Mouse (Mus musculus) heart, embryonic 11.5 days (tissue): Measurements from ENCODE around the gene Raph1. TPM values are rescaled to one million over a fixed set of nuclear protein-coding genes. Genes with fewer than 3 reads are reported as not detected.

Experiments used
- ATAC-seq: fragments of 200-750 bp; cut with Nextera tagmentation; replicated peaks from 2 replicates; pipeline ENCODE4 v1.8.0; 2017; ENCODE audit warnings: moderate library complexity; ENCODE audit not compliant: insufficient number of reproducible peaks, low FRiP score, low TSS enrichment
- H3K27ac ChIP-seq: fragments of 300-500 bp; sonication (generic); 2 replicates; pipeline ENCODE4 v1.5.1; 2014; ENCODE audit warnings: mild to moderate bottlenecking, low read depth, low read length
- H3K27me3 ChIP-seq: fragments of 300-500 bp; sonication (generic); 2 replicates; pipeline ENCODE4 v1.6.1; 2014; ENCODE audit warnings: mild to moderate bottlenecking, low read length, mixed read lengths; ENCODE audit not compliant: control insufficient read depth, insufficient read depth
- H3K36me3 ChIP-seq: fragments of 300-500 bp; sonication (generic); 2 replicates; pipeline ENCODE4 v1.6.1; 2014; ENCODE audit warnings: mild to moderate bottlenecking, low read length, moderate library complexity, mixed read lengths; ENCODE audit not compliant: control insufficient read depth, insufficient read depth
- H3K4me1 ChIP-seq: fragments of 300-500 bp; sonication (generic); 2 replicates; pipeline ENCODE4 v1.6.1; 2014; ENCODE audit warnings: low read length; ENCODE audit not compliant: control insufficient read depth, insufficient read depth
- H3K4me2 ChIP-seq: fragments of 300-500 bp; sonication (generic); 2 replicates; pipeline ENCODE4 v1.6.1; 2014; ENCODE audit warnings: mild to moderate bottlenecking, moderate library complexity
- H3K4me3 ChIP-seq: fragments of 300-500 bp; sonication (generic); 2 replicates; pipeline ENCODE4 v1.5.1; 2014; ENCODE audit warnings: low read depth, low read length
- H3K9ac ChIP-seq: fragments of 300-500 bp; sonication (generic); 2 replicates; pipeline ENCODE4 v1.6.1; 2014; ENCODE audit warnings: mild to moderate bottlenecking, low read depth, low read length, moderate library complexity
- H3K9me3 ChIP-seq: fragments of 300-500 bp; sonication (generic); replicated peaks from 2 replicates; pipeline ENCODE4 v1.6.1; 2016; ENCODE audit warnings: low read length; ENCODE audit not compliant: control insufficient read depth
- whole genome bisulfite sequencing: fragments of 180-500 bp; shearing (Covaris S2); extraction: QIAGEN DNeasy Blood & Tissue Kit; methylation state at CpG from one replicate; pipeline ENCODE4 v1.1.7; 2014; ENCODE audit not compliant: insufficient replicate concordance; 5-methylcytosine and 5-hydroxymethylcytosine counted together
- polyA plus RNA-seq: library from polyadenylated mRNA; unstranded; fragments of >200 nt; fragmentation: Nextera tagmentation; extraction: Ambion mirVana; gene quantifications from 2 replicates; pipeline ENCODE4 v1.2.1, GENCODE M21; 2014

Gene Raph1
- polyA plus RNA-seq, 1 experiment from 2014 or later, result 66.0 TPM

DNA sequence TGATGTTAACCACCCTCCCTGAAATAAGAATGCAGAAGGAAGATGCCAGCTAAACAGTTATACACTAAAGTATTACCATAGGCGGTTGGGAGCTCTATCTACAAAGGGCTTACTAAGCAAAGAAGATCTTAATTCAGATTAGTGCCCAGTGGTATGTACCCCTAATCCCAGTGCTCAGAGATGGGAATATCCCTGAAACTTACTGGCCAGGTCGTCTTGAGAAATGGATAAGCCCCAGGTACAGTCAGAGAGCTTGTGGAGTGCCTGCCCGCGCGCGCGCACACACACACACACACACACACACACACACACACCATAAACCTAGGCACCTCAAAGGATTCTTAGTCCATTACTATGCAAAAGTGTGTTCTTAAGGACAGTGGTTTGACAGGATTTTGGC, 2.8 kb upstream of the Raph1 start:
- peaks cover 17% of the 10 kb centered on the region for H3K4me1 ChIP-seq
- 86% methylated on average over 7 of the region's 7 CpGs for WGBS
- H3K27ac ChIP-seq, result no peak overlapping the region
- no peak for ATAC-seq
- H3K4me2 ChIP-seq, result no peak overlapping the region
- no peaks in the 10 kb centered on the region for H3K27me3 ChIP-seq
- H3K9ac ChIP-seq, result no peak overlapping the region
- no peaks in the 10 kb centered on the region for H3K36me3 ChIP-seq
- H3K4me3 ChIP-seq, result no peak overlapping the region
- no peaks in the 10 kb centered on the region for H3K9me3 ChIP-seq

DNA sequence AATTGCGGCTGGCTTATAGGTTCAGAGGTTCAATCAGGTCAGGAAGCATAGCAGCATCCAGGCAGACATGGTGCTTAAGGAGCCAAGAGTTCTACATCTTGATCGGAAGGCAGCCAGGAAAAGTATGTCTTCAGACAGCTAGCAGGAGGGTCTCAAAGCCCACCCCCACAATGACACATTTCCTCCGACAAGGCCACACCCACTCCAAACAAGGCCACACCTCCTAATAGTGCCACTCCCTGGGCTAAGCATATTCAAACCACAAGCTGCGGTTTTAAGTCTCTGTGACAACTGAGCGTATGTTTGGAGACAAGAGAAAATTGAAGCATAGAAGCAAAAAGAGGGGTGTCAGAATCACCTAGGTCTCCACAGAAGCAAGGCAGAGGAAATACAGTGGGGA, 2.3 kb upstream of the Raph1 start:
- no peak overlapping the region for H3K9ac ChIP-seq
- no peaks in the 10 kb centered on the region for H3K36me3 ChIP-seq
- no peak for ATAC-seq
- H3K9me3 ChIP-seq, result no peaks in the 10 kb centered on the region
- WGBS, result 47% methylated on average over 5 of the region's 5 CpGs
- H3K4me1 ChIP-seq, result peaks cover 18% of the 10 kb centered on the region
- no peaks in the 10 kb centered on the region for H3K27me3 ChIP-seq
- H3K27ac ChIP-seq, result no peak overlapping the region
- H3K4me2 ChIP-seq, result no peak overlapping the region
- H3K4me3 ChIP-seq, result no peak overlapping the region

DNA sequence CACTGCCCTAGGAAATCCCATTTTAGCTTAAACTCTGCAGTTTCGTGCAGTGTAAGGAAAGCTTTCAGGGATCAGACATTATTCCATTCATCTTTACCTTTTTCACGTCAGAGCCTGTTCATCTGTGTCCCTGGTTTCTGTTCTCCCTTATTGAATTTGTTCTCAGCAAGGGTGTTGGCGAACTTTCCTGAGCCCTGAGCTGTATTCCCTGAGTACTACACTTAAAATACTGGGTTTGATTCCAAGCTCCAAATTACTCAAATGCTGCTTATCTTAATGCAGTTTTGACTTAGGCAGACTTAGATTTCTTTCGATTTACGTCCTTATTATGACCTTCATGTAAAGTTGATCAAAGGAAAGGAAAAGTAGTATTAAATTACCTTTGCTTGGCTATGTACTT, 417 bp upstream of the Raph1 start:
- peak overlapping the region; percentile 100 for H3K4me3 ChIP-seq
- 21% methylated on average over 5 of the region's 5 CpGs for WGBS
- H3K27me3 ChIP-seq, result no peaks in the 10 kb centered on the region
- H3K27ac ChIP-seq, result peak overlapping the region; percentile 97
- no peaks in the 10 kb centered on the region for H3K9me3 ChIP-seq
- ATAC-seq, result no peak
- H3K4me1 ChIP-seq, result peaks cover 11% of the 10 kb centered on the region; the same call in 1 of the 2 replicates
- H3K4me2 ChIP-seq, result peak overlapping the region; percentile 79
- H3K36me3 ChIP-seq, result no peaks in the 10 kb centered on the region
- peak overlapping the region; percentile 98 for H3K9ac ChIP-seq

DNA sequence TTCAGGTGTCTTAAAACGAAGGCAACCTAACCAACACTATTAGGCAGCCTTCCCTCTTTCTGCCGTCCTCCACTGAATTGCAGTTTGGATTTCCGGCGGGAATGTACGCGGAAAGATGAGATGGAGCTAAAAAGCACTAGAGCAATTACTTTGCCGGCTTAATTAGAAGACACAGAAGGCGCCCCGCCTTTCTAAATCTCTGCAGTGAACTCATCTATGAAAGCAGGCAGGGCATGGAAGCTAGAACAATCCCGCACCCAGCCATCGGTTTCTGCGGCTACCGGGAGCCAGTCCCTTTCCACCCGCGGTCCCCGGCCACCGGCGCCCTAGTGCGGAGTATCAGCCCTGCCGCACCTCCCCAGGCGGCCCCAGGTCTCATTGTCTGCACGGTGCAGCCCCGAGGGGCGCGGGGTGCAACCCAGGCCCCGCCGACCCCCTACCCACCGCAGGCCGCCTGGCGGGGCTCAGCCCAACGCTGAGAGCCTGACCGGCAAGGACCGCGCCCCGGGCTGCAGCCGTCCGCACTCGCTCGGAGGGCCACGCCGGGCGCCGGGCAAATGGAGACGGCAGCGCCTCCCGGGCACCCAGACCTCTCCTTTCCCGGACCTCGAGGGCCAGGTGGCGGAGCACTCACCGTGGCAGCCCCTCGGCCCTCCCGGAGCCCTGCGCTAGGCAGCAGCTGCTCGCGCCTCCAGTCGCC, 823 bp downstream of the Raph1 start:
- H3K27ac ChIP-seq, result peak overlapping the region; percentile 97
- peak overlapping the region; percentile 100 for H3K4me3 ChIP-seq
- WGBS, result under 1% methylated on average over 45 of the region's 56 CpGs
- H3K4me2 ChIP-seq, result peak overlapping the region; percentile 79
- peaks cover 2% of the 10 kb centered on the region; the same call in 1 of the 2 replicates for H3K9me3 ChIP-seq
- peaks cover 5% of the 10 kb centered on the region; the same call in 1 of the 2 replicates for H3K36me3 ChIP-seq
- peak overlapping the region; percentile 98 for H3K9ac ChIP-seq
- ATAC-seq, result peak; percentile 67
- H3K27me3 ChIP-seq, result no peaks in the 10 kb centered on the region
- peaks cover 8% of the 10 kb centered on the region; the same call in 1 of the 2 replicates for H3K4me1 ChIP-seq

DNA sequence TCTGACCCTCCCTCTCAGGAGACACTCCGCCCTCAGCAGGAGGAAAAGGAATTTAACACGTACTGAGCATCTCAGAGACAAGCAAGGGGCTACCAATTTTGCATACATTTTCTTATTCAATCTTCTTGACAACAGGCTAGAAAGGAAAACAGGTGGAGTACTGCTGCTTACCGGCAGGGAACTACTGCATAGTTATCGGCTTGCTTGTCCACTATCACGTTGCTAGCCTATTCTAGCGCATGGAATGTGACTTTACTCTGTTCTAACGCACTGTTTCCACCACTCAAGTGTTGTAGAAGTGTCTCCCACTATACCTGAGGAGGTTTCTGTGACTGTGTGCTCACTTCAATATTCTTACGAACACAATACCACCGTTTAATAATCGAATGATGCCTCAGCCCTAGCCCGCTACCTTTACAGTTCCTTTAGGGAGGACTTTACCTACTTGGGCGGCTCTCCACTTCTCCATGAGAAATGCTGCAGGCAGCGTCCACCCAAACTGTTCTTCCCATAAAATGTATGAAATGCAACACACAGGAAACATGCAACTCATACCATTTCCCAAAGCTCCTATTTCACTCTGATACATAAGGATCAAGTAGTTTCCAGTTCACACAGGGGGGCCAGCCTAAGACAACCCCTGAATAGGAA, 1.5 kb downstream of the Raph1 start:
- H3K27ac ChIP-seq, result peak overlapping the region; percentile 97
- peaks cover 11% of the 10 kb centered on the region; the same call in 1 of the 2 replicates for H3K36me3 ChIP-seq
- ATAC-seq, result no peak
- peaks cover 5% of the 10 kb centered on the region; the same call in 1 of the 2 replicates for H3K9me3 ChIP-seq
- H3K27me3 ChIP-seq, result no peaks in the 10 kb centered on the region
- H3K4me3 ChIP-seq, result peak overlapping the region; percentile 100
- H3K4me1 ChIP-seq, result peaks cover 8% of the 10 kb centered on the region; the same call in 1 of the 2 replicates
- H3K4me2 ChIP-seq, result peak overlapping the region; percentile 79
- 1% methylated on average over 13 of the region's 13 CpGs for WGBS
- peak overlapping the region; percentile 98 for H3K9ac ChIP-seq

DNA sequence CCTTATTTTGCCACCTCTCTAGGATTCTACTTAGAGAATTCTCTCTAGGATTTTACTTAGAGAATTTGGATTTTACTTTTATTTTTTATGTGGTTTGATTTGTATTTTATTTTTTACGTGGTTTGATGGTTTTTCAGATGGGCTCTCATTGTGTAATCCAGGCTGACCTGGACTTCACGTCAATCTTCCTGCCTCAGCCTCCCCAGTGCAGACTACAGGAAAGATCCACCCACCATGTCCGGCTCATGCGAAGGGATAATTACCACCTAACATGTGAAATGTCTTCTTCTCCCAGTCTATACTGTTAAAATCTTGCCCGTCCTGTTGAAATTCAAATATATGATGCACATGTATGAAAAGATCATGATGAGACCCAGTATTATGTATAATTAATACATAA, 2.2 kb downstream of the Raph1 start:
- peaks cover 11% of the 10 kb centered on the region; the same call in 1 of the 2 replicates for H3K36me3 ChIP-seq
- H3K4me2 ChIP-seq, result peak overlapping the region; percentile 79
- H3K27me3 ChIP-seq, result no peaks in the 10 kb centered on the region
- no peak overlapping the region for H3K27ac ChIP-seq
- peaks cover 5% of the 10 kb centered on the region; the same call in 1 of the 2 replicates for H3K9me3 ChIP-seq
- WGBS, result 85% methylated on average over 5 of the region's 5 CpGs
- peak overlapping the region; percentile 100 for H3K4me3 ChIP-seq
- H3K9ac ChIP-seq, result no peak overlapping the region
- ATAC-seq, result no peak
- H3K4me1 ChIP-seq, result peaks cover 8% of the 10 kb centered on the region; the same call in 1 of the 2 replicates

DNA sequence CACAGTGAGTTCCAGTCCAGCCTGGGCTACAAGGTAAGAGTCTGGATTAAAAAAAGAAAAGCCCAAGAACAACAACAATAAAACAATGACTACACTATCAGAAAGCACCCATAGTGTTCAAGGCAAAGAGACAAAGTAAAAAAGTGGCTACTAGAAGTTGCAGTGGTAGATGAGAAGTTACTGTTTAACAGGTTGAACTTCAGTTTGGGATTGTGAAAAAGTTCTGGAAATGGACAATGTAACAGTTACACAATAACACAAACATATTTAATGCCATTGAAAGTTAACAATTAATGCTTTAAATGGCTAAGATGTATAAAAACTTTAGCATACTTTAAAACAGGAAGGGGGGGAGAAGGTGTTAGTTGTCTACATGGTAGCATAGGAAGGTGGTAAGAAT, 3.9 kb downstream of the Raph1 start:
- peaks cover 5% of the 10 kb centered on the region; the same call in 1 of the 2 replicates for H3K4me1 ChIP-seq
- ATAC-seq, result no peak
- H3K9ac ChIP-seq, result no peak overlapping the region
- H3K27ac ChIP-seq, result no peak overlapping the region
- peaks cover 5% of the 10 kb centered on the region; the same call in 1 of the 2 replicates for H3K9me3 ChIP-seq
- peaks cover 11% of the 10 kb centered on the region; the same call in 1 of the 2 replicates for H3K36me3 ChIP-seq
- H3K27me3 ChIP-seq, result no peaks in the 10 kb centered on the region
- H3K4me2 ChIP-seq, result no peak overlapping the region
- no peak overlapping the region for H3K4me3 ChIP-seq

DNA sequence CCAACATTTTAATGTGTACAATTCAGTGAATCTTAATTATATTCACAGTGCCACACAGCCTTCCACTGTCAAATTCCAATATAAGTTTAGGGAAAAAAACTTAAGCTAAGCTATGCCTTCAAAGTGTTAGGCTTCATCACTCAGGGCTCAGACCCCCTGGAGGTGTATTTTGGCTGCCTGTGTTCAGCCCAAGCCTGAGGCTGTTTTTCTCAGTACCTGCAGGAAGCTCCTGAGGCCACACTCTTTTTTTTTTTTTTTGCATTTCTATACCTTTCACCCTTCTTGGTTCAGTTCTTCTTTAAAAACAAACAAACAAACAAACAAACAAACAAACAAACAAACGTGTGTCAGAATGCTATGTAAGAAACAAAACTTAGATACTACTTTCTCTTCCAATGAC, 23.2 kb downstream of the Raph1 start:
- Histone ChIP-seq H3K36me3 (peaks cover 7% of the 10 kb centered on the region), H3K4me1 (0 out of 2 replicates have a peak, but pooled peaks cover 3% of the 10 kb centered on the region), H3K4me2 (no peak overlapping the region), H3K4me3 (no peak overlapping the region), H3K9ac (no peak overlapping the region), H3K27me3 (no peaks in the 10 kb centered on the region), H3K9me3 (0 out of 2 replicates have a peak, but pooled peaks cover 5% of the 10 kb centered on the region), H3K27ac (no peak overlapping the region)
- ATAC-seq, result no peak
- 33% methylated on average over 1 of the region's 1 CpGs for WGBS
